Mouse (Mus musculus) brain, embryonic 14.5 days (tissue): Measurements from ENCODE around the gene C2cd5. TPM values are rescaled to one million over a fixed set of nuclear protein-coding genes. Genes with fewer than 3 reads are reported as not detected.
"Not testable (repeated sequence)": the region's sequence is repeated elsewhere in the genome, so short reads cannot be mapped to it uniquely, and the experiment has no call there.

ENCODE experiments used
- DNase-seq: peaks from one replicate; pipeline ENCODE4 v3.0.0-alpha.2; 2011; ENCODE audit warnings: low read depth
- CTCF ChIP-seq: fragments of 200-500 bp; IDR thresholded peaks from 2 replicates; pipeline ENCODE4 v1.5.1; 2012; ENCODE audit warnings: inconsistent platforms, mild to moderate bottlenecking, moderate library complexity, borderline replicate concordance; ENCODE audit not compliant: insufficient read depth, insufficient read length; ENCODE audit errors: extremely low read depth
- POLR2A ChIP-seq: fragments of 200-500 bp; IDR thresholded peaks from 2 replicates; pipeline ENCODE4 v1.6.1; 2012; ENCODE audit warnings: mild to moderate bottlenecking, inconsistent platforms, borderline replicate concordance; ENCODE audit not compliant: poor library complexity, insufficient read depth, insufficient read length, severe bottlenecking; ENCODE audit errors: extremely low read depth
- polyA plus RNA-seq: library from polyadenylated mRNA; depleted of rRNA; stranded (reverse); fragments of >200 nt; gene quantifications from 2 replicates; pipeline ENCODE4 v1.2.3, GENCODE M21; 2012

The C2cd5 gene
- polyA plus RNA-seq, 1 experiment, result 93.5 TPM

DNA sequence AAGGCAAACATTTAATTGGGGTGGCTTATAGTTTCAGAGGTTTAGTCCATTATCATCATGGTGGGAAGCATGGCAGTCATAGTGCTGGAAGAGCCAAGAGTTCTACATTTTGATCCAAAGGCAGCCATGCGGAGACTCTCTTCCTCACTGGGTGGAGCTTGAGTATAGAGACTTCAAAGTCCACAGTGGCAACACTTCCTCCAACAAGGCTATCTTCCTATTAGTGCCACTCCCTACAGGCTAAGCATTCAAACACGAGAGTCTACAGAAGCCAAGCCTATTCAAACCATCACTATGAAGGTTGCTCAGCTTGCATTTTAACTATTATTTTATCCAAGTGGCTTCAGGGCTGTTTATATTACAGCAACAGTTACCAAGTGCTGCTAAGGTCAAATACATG, 65.4 kb downstream of the C2cd5 start:
- no peak for DNase-seq
- TF ChIP-seq POLR2A (no peak), CTCF (no peak)

DNA sequence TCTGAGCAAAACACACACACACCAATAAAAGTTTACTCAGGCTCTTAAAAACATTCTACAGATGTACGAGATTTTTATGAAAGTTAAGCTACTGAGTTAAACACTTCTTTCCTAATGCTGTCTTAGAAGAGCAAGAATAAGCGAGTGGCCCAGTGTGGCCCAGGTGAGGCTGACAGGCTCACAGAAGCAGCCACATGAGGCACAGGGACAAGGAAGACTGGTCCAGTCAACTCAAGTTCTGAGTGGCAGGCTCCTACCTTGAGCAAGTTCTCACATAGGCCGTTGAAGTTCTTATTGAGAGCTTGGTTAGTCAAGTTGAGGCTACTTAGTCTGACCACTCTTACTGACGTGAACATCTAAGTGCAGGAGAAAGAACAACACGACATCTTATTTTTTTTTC, 69.4 kb downstream of the C2cd5 start:
- DNase-seq, result no peak
- TF ChIP-seq POLR2A (no peak), CTCF (no peak)

DNA sequence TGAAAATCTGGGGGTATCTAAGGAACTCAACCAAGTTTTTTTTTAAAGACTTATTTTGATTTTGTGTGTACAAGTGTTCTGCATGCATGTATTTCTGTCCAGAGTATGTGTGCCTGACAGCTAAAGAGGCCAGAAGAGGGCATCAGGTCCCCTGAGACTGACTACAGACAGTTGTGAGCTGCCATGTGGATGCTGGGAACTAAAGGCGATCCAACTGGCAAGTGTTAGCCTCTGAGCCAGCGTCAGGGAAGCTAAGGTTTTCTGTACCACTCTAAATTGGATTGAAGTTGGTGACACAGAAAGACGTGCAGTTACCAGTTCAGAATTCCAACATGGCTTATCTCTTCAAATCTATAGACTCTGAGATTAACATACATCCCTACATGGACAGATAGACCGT, 72.0 kb downstream of the C2cd5 start:
- no peak for DNase-seq
- TF ChIP-seq POLR2A (no peak), CTCF (no peak)

DNA sequence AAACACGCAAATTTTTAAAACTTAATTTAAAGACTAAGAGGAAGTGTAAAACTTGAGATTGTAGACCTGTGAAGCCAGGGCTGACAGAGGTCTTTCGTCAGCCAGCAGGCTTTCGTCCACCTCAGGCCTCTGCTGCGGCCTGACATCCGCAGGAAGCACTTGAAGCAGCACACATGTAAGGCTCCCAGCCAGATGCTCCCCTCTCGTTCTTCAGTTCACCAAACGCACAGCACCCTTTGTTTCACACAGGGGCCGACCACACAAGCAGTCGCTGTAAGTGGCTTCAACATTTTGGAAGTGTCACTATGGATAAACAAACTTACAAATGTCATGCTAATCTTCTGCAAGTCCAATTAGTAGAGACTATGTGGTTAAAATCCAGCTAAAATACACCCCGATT, 72.5 kb downstream of the C2cd5 start:
- TF ChIP-seq POLR2A, result no peak
- no peak for DNase-seq

DNA sequence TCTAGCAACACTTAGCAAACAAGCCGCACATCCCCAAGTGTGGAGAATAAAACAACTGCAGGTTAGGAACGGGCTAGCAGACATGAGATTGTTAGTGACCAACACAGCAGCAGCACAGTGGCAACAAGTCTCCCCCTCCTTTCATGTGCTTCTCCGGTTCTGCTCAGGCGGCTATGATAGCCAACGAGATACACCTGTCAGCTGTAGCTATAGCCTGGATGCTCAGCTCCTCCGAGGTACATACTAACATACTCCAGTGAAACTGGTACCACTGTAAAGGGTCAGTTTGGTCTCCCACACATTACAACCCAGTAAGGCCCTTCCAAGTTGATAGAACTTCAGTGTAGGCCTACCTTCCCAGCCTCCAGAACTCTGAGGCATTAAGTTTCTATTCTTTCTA, 76.2 kb downstream of the C2cd5 start:
- no peak for DNase-seq
- no peak for TF ChIP-seq POLR2A
- TF ChIP-seq CTCF, result no peak

DNA sequence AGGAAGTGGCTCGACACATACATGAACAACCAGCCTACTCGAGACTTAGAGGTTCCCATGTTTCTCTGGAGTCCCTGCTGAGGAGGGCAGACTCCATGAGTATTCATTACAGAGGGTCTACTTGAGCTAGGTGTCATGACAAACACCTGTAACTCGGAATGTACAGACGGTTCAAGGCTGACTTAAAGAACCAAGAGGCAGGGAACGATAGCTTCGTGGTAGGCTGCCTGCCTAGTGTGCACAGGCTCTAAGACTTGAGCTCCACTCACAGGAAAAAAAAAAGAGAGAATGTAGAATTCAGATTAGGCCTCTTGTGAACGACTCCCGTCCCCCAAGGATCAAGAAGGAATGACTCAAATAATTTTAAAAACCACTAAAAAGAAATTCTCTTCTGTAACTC, 78.2 kb downstream of the C2cd5 start:
- DNase-seq, result no peak
- TF ChIP-seq CTCF, result no peak
- TF ChIP-seq POLR2A, result no peak

DNA sequence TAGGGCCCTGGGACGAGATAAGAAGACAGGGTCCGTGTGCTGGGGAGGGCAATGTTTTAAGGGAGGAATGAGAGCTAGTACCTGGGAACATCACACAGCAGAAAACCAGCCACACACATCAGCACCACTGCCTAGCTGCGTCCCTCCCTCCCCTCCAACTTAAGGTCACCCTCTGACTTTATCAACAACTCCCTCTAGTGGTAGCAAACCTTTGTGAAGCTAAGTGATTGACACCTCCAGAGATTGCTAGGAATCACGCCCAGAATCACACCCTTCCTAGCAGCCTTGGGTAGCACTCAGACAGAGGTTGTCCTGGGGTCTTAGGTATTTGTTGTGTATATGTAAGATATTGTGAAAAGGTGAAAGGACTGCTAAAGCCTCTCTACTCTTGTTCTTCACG, 79.3 kb downstream of the C2cd5 start:
- TF ChIP-seq CTCF, result peak; percentile 26; the same call in 1 of the 2 replicates
- TF ChIP-seq POLR2A, result no peak
- peak; percentile 46 for DNase-seq

DNA sequence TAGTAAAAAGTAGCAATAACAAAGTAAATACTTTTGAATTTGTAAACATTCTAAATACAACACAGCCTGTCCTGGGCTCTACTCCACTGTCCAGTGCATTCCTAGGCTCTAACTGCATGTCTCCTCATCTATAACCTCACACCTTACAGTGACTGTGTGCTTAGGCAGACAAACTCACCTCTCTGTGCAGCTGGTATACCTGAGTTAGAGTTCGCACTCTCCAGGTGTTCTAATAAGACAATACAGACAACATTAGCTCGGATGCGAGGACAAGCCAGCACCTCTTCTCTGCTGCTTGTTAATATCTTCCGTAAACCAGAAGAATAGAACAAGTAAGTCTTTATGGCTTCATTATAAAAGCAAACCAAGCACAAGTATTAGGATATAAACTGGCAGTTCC, 79.8 kb downstream of the C2cd5 start:
- no peak for DNase-seq
- TF ChIP-seq CTCF, result no peak
- TF ChIP-seq POLR2A, result no peak

DNA sequence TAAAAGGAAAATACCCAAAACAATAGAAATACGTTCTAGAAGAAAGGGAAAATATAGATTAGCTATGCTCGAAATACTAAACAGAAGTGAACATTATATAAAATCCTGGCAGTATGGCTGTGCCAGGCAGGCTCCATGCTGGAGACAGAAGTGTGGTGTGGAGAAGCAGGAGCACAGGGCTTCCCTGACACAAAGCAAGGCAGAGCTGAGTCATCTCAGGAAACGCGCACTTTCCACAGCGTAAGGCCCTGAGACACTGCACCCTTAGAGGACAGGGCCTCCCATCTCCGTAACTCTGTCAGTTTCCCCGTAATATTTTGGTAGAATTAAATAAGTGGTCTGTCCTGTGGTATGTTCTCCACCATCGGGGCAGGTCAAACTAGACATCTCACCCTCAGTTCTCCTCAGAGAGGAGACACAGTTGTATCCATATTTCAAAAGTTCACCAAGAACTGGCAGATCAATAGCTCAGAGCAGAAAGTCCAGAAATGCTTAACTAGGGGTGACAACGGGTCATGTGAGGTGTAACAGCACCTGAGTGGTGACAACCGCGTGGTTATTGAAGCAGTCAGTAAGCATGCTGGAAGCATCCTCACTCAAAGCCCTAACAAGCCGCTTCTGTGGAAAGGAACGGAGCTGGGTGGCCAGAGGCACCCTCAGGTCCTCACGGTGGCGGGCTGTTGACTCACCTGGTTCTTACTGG, 87.3 kb downstream of the C2cd5 start:
- TF ChIP-seq POLR2A (no peak), CTCF (no peak)
- DNase-seq, result no peak

DNA sequence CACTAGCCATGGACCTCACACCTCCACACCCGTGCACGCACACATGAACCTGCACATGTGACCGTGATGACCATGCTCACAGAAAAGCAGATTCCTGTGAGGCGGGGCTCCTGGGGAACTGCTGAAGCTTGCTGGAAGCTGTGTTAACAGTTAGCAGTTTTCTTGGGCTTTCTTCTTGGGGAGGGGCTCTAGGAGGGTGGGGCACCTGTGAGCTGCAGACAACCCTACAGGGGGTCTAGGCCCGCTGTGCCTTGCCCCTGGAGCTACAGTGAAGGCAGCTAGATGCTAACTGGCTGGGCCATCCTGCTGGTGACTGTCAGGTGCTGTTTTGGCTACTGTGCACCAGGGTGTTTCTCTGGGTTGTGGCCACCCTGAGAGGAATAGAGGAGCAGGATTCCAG, 91.1 kb downstream of the C2cd5 start:
- DNase-seq, result no peak

DNA sequence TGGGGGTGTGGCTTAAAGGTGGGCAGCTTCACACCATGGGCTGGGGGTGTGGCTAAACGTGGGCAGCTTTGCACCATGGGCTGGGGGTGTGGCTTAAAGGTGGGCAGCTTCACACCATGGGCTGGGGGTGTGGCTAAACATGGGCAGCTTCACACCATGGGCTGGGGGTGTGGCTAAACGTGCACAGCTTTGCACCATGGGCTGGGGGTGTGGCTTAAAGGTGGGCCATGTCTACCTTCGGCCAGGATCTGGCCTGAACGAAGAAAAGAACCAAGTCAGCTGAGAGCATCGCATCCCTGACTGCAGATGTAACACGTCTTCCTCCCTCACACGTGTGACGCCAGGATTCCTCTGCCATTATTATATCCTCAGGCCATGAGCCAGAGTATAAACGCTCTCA, 94.7 kb downstream of the C2cd5 start:
- DNase-seq, result not testable (repeated sequence)

More for the DNA sequence above, 91.1 kb downstream of the C2cd5 start:
- no peak for TF ChIP-seq CTCF
- no peak for TF ChIP-seq POLR2A

DNA sequence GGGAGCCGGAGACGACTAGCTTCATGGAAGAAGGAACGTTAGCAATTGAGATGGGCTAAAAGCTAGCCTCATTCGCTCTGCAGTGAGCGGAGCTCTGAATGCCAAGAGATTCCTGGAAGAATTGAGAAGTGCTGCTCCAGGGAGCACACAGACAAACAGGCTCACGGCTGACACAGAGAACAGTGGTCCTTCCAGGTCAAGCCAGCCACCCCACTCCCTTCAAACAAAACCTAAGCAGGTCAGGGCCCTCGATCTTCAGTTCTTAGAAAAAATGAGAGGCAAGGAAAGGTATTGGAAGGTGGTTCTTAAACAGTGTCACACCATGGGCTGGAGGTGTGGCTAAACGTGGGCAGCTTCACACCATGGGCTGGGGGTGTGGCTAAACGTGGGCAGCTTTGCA, 95.1 kb downstream of the C2cd5 start:
- DNase-seq, result no peak
- TF ChIP-seq CTCF (no peak), POLR2A (no peak)
